Mouse (Mus musculus): ENCODE results near the gene Dao. TPM values are rescaled to one million over a fixed set of nuclear protein-coding genes. Genes with fewer than 3 reads are reported as not detected.
A peak's percentile ranks its signal among the peaks of the same experiment; 100 is the strongest.

The Dao gene
- total and polyA plus RNA-seq, 3 experiments: 1.4 to 3.6 (median 1.9) TPM

DNA sequence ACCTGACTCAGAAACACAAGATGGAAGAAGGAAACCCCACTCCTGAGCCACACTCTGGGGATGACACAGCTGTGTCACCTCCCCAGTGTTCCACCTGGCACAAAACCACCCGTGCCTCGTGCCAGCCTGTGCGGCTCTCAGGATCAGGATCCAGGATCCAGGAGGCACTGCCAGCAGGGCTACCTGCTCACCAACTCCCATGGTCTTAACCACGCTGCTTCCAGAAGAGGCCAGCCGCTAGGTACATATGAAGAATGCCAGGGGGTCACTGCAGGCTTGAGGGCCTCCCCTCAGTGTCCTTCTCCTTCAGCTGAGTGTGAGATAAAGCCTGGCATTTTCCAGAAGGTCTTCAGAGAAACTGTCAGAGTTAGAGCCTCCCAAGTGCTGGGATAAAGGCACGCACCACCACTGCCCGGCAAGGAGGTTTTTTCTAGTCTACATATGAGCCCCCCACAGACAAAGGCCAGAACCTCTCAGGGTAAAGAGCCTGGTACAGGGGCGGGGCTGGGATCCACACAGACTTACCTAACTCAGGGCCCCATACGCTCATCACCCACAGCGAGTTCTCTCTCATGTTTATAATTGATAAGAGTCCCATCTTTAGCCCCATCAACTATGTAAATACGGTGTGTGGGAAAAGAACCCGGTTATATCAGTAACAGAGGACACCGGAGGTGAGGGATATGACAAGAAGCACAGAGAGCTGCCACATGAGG is 19.3 kb upstream of the Dao start:
- DNase-seq (ENCODE audit: extremely low read depth): no peak

DNA sequence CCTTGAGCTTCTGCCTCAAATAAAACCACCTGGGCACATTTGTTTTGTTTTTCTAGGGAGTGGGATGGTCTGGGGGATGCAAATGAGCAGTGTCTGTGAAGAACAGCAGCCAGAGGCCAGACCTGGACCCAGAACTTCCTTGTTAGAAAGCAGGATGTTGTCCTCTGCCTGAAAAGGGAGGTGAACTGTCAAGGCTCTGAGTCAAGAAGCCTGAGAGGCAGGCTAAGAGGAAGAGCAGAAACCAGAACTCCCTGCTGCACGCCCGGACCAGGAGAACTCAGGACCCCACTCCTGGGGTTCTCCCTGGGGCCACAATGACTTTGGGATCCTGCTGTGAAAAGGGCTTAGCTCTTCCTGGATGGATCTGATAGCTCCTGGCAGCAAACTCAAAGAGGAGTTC is 17.8 kb upstream of the Dao start:
- Histone ChIP-seq H3K79me2 (replicated peaks; ENCODE audit: control insufficient read depth, extremely low read depth, insufficient read depth, poor library complexity, severe bottlenecking) (no peaks in the 10 kb centered on the region), H3K4me2 (ENCODE audit: insufficient read depth, low read depth, poor library complexity, severe bottlenecking) (no peak overlapping the region), H3K9me3 (replicated peaks; ENCODE audit: low read length) (no peaks in the 10 kb centered on the region), H3K9ac (ENCODE audit: insufficient read depth, low read depth) (no peak overlapping the region), H3K4me3 (replicated peaks in 1 of 3; ENCODE audit: low read depth in 2 of 3, low read length in 2 of 3, poor library complexity in 1 of 3) (no peak overlapping the region), H3K4me1 (ENCODE audit: control insufficient read depth in 1 of 2, insufficient read depth in 2 of 2) (peaks cover 18 to 81% of the 10 kb centered on the region in 2 experiments), H3K36me3 (replicated peaks in 1 of 2; ENCODE audit: control insufficient read depth in 1 of 2, insufficient read depth in 1 of 2, low read length in 1 of 2) (peaks cover 15 to 66% of the 10 kb centered on the region in 2 experiments), H3K27me3 (replicated peaks) (no peaks in the 10 kb centered on the region), H3K27ac (ENCODE audit: insufficient read depth, low read depth) (no peak overlapping the region)
- dilution Hi-C loops (cut with MboI; ENCODE audit: extremely low pct_ligation_motif_present, extremely low pct_unique_long_range_greater_than_20kb, low sequenced_read_pairs) (no loop called here), in situ Hi-C loops (cut with MboI; ENCODE audit: low pct_ligation_motif_present, low pct_unique_long_range_greater_than_20kb, low sequenced_read_pairs) (no loop called here)
- DNase-seq (ENCODE audit: extremely low read depth): peak; percentile 46
- no peak for TF ChIP-seq BHLHE40 (IDR thresholded peaks at IDR 0.05; ENCODE audit: low read depth, low read length)
- TF ChIP-seq ETS1 (conservative IDR thresholded peaks at IDR 0.05; ENCODE audit: low read depth, low read length): no peak
- TF ChIP-seq SIN3A (IDR thresholded peaks at IDR 0.05; ENCODE audit: low read length): 0 out of 2 replicates have a peak, but pooled peaks have one; percentile 23
- no peak for TF ChIP-seq JUND (conservative IDR thresholded peaks at IDR 0.05; ENCODE audit: low read depth, low read length)
- TF ChIP-seq NELFE (IDR thresholded peaks at IDR 0.05; ENCODE audit: low read depth, low read length): no peak

More for the DNA sequence above, 19.3 kb upstream of the Dao start:
- no peaks in the 10 kb centered on the region for H3K27me3 ChIP-seq (replicated peaks)
- H3K4me2 ChIP-seq (ENCODE audit: insufficient read depth, low read depth, poor library complexity, severe bottlenecking): no peak overlapping the region
- H3K4me1 ChIP-seq (ENCODE audit: control insufficient read depth in 1 of 2, insufficient read depth in 2 of 2): peaks cover 22 to 82% of the 10 kb centered on the region in 2 experiments
- TF ChIP-seq POLR2AphosphoS2 (IDR thresholded peaks at IDR 0.05; ENCODE audit: low read depth, low read length): no peak
- TF ChIP-seq IRF4 (IDR thresholded peaks at IDR 0.05; ENCODE audit: low read depth, low read length): no peak
- TF ChIP-seq HCFC1 (IDR thresholded peaks at IDR 0.05; ENCODE audit: low read depth, low read length): no peak
- no peak for TF ChIP-seq NELFE (IDR thresholded peaks at IDR 0.05; ENCODE audit: low read depth, low read length)
- H3K79me2 ChIP-seq (replicated peaks; ENCODE audit: control insufficient read depth, extremely low read depth, insufficient read depth, poor library complexity, severe bottlenecking): no peaks in the 10 kb centered on the region
- H3K27ac ChIP-seq (ENCODE audit: insufficient read depth, low read depth): no peak overlapping the region
- no peaks in the 10 kb centered on the region for H3K9me3 ChIP-seq (replicated peaks; ENCODE audit: low read length)
- H3K4me3 ChIP-seq (replicated peaks in 1 of 3; ENCODE audit: low read depth in 2 of 3, low read length in 2 of 3, poor library complexity in 1 of 3): no peak overlapping the region
- H3K36me3 ChIP-seq (replicated peaks in 1 of 2; ENCODE audit: control insufficient read depth in 1 of 2, insufficient read depth in 1 of 2, low read length in 1 of 2): peaks cover 11 to 56% of the 10 kb centered on the region in 2 experiments
- dilution Hi-C loops (cut with MboI; ENCODE audit: extremely low pct_ligation_motif_present, extremely low pct_unique_long_range_greater_than_20kb, low sequenced_read_pairs): no loop called here
- in situ Hi-C loops (cut with MboI; ENCODE audit: low pct_ligation_motif_present, low pct_unique_long_range_greater_than_20kb, low sequenced_read_pairs): no loop called here
- H3K9ac ChIP-seq (ENCODE audit: insufficient read depth, low read depth): no peak overlapping the region

DNA sequence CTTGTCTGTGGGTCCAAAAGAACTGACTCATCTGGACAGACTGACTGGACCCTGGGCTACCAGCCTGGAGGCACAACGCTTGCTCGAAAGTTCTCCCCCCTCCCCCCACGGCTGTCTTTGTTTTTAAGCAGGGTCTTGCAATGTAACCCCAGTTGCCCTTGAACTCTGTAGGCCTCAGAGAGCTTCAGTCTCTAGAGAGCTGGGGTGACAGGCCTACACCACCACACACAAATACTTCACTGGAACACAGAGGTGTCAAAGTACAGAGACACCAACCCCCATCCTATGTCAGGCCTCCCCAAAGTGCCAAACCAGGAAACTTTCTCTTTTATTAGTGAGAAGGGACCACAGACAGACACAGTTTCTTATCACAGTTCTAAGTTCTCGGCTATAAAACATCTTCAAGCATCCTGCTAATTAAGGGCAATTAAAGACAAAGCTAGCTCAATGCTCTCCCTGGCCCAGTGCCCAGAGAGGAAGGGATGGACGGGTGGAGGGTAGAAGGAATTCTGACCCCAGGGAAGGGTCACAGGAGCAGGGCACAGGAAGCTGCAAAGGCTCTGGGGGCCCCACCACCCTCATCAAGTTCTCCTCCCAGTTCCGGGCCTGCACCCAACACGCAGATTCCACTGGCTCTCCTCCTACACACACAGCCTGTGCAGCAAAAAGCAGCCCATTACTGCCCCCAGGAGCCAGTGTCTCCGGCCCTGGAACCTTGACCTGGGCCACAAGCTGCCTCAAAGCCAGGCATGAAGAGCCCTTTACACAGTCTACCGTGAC is 17.1 kb upstream of the Dao start:
- Histone ChIP-seq H3K4me2 (ENCODE audit: insufficient read depth, low read depth, poor library complexity, severe bottlenecking) (no peak overlapping the region), H3K4me1 (ENCODE audit: control insufficient read depth in 1 of 2, insufficient read depth in 2 of 2) (peaks cover 16 to 81% of the 10 kb centered on the region in 2 experiments), H3K36me3 (replicated peaks in 1 of 2; ENCODE audit: control insufficient read depth in 1 of 2, insufficient read depth in 1 of 2, low read length in 1 of 2) (peaks cover 13 to 70% of the 10 kb centered on the region in 2 experiments), H3K27ac (ENCODE audit: insufficient read depth, low read depth) (no peak overlapping the region), H3K9me3 (replicated peaks; ENCODE audit: low read length) (no peaks in the 10 kb centered on the region), H3K9ac (ENCODE audit: insufficient read depth, low read depth) (no peak overlapping the region), H3K4me3 (replicated peaks in 1 of 3; ENCODE audit: low read depth in 2 of 3, low read length in 2 of 3, poor library complexity in 1 of 3) (no peak overlapping the region), H3K27me3 (replicated peaks) (no peaks in the 10 kb centered on the region), H3K79me2 (replicated peaks; ENCODE audit: control insufficient read depth, extremely low read depth, insufficient read depth, poor library complexity, severe bottlenecking) (peaks cover 4% of the 10 kb centered on the region; the same call in 1 of the 2 replicates)
- TF ChIP-seq TCF12 (IDR thresholded peaks at IDR 0.05; ENCODE audit: low read depth, low read length) (no peak), POLR2A (IDR thresholded peaks at IDR 0.05; ENCODE audit: low read depth, low read length) (no peak), ZNF384 (IDR thresholded peaks at IDR 0.05; ENCODE audit: low read depth, low read length) (no peak), EP300 (IDR thresholded peaks at IDR 0.05; ENCODE audit: low read length) (no peak), BHLHE40 (IDR thresholded peaks at IDR 0.05; ENCODE audit: low read depth, low read length) (no peak), JUN (IDR thresholded peaks at IDR 0.05; ENCODE audit: insufficient read depth, low read depth, low read length) (no peak), CTCF (conservative IDR thresholded peaks at IDR 0.05 in 1 of 2, IDR thresholded peaks at IDR 0.05 in 1 of 2; ENCODE audit: low read depth in 2 of 2, low read length in 2 of 2) (no peak), SIN3A (IDR thresholded peaks at IDR 0.05; ENCODE audit: low read length) (no peak), ELF1 (IDR thresholded peaks at IDR 0.05; ENCODE audit: low read depth, low read length) (no peak), GABPA (IDR thresholded peaks at IDR 0.05; ENCODE audit: insufficient replicate concordance, low read depth, low read length) (no peak), SMC3 (IDR thresholded peaks at IDR 0.05; ENCODE audit: low read depth, low read length) (no peak), MAZ (IDR thresholded peaks at IDR 0.05; ENCODE audit: low read depth, low read length) (no peak), MYC (IDR thresholded peaks at IDR 0.05; ENCODE audit: low read depth, low read length) (no peak)
- no peak for DNase-seq (ENCODE audit: extremely low read depth)
- dilution Hi-C loops (cut with MboI; ENCODE audit: extremely low pct_ligation_motif_present, extremely low pct_unique_long_range_greater_than_20kb, low sequenced_read_pairs): no loop called here
- in situ Hi-C loops (cut with MboI; ENCODE audit: low pct_ligation_motif_present, low pct_unique_long_range_greater_than_20kb, low sequenced_read_pairs): no loop called here

All from CH12.LX (cell line).